Mouse (Mus musculus) hindbrain, embryonic 10.5 days (tissue): ENCODE data around the gene Sec24b. TPM values are rescaled to one million over a fixed set of nuclear protein-coding genes. Genes with fewer than 3 reads are reported as not detected.

Experiments
- DNase-seq: peaks from one replicate; pipeline ENCODE4 v3.0.0-alpha.2; 2017; ENCODE audit warnings: low spot score
- H3K27ac ChIP-seq: fragments of 300-500 bp; sonication (generic); 2 replicates; pipeline ENCODE4 v1.5.1; 2016; ENCODE audit warnings: mild to moderate bottlenecking, moderate library complexity
- H3K27me3 ChIP-seq: fragments of 300-500 bp; sonication (generic); 2 replicates; pipeline ENCODE4 v1.6.1; 2016; ENCODE audit warnings: mild to moderate bottlenecking; ENCODE audit not compliant: poor library complexity, insufficient read depth, severe bottlenecking
- H3K36me3 ChIP-seq: fragments of 300-500 bp; sonication (generic); 2 replicates; pipeline ENCODE4 v1.6.1; 2016; ENCODE audit warnings: mild to moderate bottlenecking, moderate library complexity
- H3K4me1 ChIP-seq: fragments of 300-500 bp; sonication (generic); replicated peaks from 2 replicates; pipeline ENCODE4 v1.6.1; 2016; ENCODE audit warnings: mild to moderate bottlenecking
- H3K4me3 ChIP-seq: fragments of 300-500 bp; sonication (generic); 2 replicates; pipeline ENCODE4 v1.5.1; 2016; ENCODE audit warnings: mild to moderate bottlenecking, moderate library complexity
- H3K9me3 ChIP-seq: fragments of 300-500 bp; sonication (generic); 2 replicates; pipeline ENCODE4 v1.6.1; 2016; ENCODE audit warnings: mild to moderate bottlenecking, moderate library complexity
- WGBS: fragments of 180-500 bp; shearing (Covaris S2); methylation state at CpG from one replicate; pipeline ENCODE4 v1.1.7; 2016; 5-methylcytosine and 5-hydroxymethylcytosine counted together
- polyA plus RNA-seq: library from polyadenylated mRNA; unstranded; fragments of >200 nt; fragmentation: Nextera tagmentation; extraction: Ambion mirVana; gene quantifications from 2 replicates; pipeline ENCODE4 v1.2.1, GENCODE M21; 2016

Sec24b gene
- polyA plus RNA-seq, 1 experiment from 2014 or later, result 38.3 TPM

- WGBS, result 89% methylated on average over 4 of the region's 4 CpGs
- H3K36me3 ChIP-seq, result peaks cover 92% of the 10 kb centered on the region
These were observed 76.0 kb downstream of the Sec24b start for GRCm38 (mm10) chr3:129985335-129985734.

DNA sequence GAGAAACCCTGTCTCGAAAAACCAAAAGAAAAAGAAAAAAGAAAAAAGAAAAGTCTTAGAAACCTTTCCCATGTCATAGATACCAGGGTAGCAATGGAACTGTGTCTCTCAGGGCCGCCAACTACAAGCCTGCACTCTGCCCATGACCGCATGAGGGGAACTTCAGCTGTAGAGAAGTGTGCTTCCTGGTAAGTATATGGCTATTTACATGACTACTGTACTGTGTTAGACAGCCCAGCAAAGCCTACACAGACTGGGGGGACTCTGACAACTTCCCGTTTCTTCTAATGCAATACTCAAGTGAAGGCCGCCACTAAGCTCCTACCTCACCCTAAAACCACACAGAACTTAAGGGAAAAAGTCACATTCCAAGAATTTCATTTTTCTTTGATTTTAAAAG, 76.6 kb downstream of the Sec24b start:
- Histone ChIP-seq H3K27ac (no peak overlapping the region), H3K9me3 (no peaks in the 10 kb centered on the region), H3K4me1 (no peaks in the 10 kb centered on the region), H3K27me3 (no peaks in the 10 kb centered on the region), H3K4me3 (no peak overlapping the region), H3K36me3 (peaks cover 86% of the 10 kb centered on the region)
- no peak for DNase-seq
- WGBS, result 94% methylated on average over 5 of the region's 5 CpGs

More at GRCm38 (mm10) chr3:129985335-129985734, 76.0 kb downstream of the Sec24b start:
- Histone ChIP-seq H3K4me3 (no peak overlapping the region), H3K9me3 (no peaks in the 10 kb centered on the region), H3K27me3 (no peaks in the 10 kb centered on the region), H3K4me1 (no peaks in the 10 kb centered on the region), H3K27ac (no peak overlapping the region)
- DNase-seq, result no peak

- H3K27me3 ChIP-seq, result no peaks in the 10 kb centered on the region
- H3K9me3 ChIP-seq, result no peaks in the 10 kb centered on the region
- WGBS, result 79% methylated on average over 5 of the region's 5 CpGs
- no peak for DNase-seq
- H3K4me1 ChIP-seq, result no peaks in the 10 kb centered on the region
- no peak overlapping the region for H3K27ac ChIP-seq
- no peak overlapping the region for H3K4me3 ChIP-seq
- H3K36me3 ChIP-seq, result peaks cover 61% of the 10 kb centered on the region
These were observed 79.1 kb downstream of the Sec24b start for GRCm38 (mm10) chr3:129982271-129982670.

DNA sequence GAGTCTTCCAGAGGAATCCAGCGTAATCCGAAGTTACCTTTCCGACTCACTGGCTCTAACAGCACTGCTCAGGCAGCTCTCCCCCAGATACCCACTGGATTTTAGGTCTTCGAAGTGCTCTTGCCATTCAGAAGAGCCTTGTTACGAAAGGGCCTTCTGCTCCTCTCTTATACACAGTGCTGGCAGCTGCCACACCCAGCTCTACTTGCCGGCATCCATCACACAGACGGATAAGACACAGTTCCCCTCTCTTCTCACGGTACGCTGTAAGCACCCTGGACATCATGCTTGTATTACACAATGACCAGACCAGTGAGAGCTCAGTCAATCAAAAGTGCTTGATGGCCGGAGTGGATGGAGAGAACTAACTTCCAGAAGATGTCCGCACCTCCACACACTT, 79.6 kb downstream of the Sec24b start:
- Histone ChIP-seq H3K4me3 (no peak overlapping the region), H3K9me3 (no peaks in the 10 kb centered on the region), H3K27ac (no peak overlapping the region), H3K36me3 (peaks cover 56% of the 10 kb centered on the region), H3K4me1 (no peaks in the 10 kb centered on the region), H3K27me3 (no peaks in the 10 kb centered on the region)
- no peak for DNase-seq
- 92% methylated on average over 11 of the region's 11 CpGs for WGBS

DNA sequence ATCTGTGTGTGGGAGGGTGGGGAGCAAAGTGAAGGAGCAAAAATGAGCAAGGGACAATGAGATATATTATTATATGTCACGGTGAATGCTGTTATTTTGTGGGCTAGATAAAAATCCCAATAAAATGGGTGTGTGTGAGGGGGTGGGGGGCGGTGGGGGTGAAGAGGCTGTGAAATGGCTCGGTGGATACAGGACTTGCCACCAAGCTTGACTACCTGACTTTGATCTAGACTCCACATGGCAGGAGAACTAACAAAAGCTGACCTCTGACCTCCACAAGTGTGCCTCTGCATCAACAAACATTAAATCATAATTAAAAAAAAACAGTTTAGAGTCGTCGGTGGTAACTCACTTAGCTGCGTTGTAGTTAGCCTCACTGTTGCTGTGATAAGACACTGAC, 81.8 kb downstream of the Sec24b start:
- WGBS, result 69% methylated on average over 6 of the region's 6 CpGs
- Histone ChIP-seq H3K27ac (no peak overlapping the region), H3K36me3 (peaks cover 34% of the 10 kb centered on the region), H3K9me3 (no peaks in the 10 kb centered on the region), H3K4me1 (no peaks in the 10 kb centered on the region), H3K4me3 (no peak overlapping the region), H3K27me3 (no peaks in the 10 kb centered on the region)
- no peak for DNase-seq

- no peak for DNase-seq
- no peaks in the 10 kb centered on the region for H3K27me3 ChIP-seq
- WGBS, result 89% methylated on average over 9 of the region's 9 CpGs
- H3K9me3 ChIP-seq, result no peaks in the 10 kb centered on the region
- H3K4me3 ChIP-seq, result no peak overlapping the region
- H3K36me3 ChIP-seq, result peaks cover 26% of the 10 kb centered on the region
- no peaks in the 10 kb centered on the region for H3K4me1 ChIP-seq
- no peak overlapping the region for H3K27ac ChIP-seq
These were observed 82.6 kb downstream of the Sec24b start for GRCm38 (mm10) chr3:129978716-129979115.

DNA sequence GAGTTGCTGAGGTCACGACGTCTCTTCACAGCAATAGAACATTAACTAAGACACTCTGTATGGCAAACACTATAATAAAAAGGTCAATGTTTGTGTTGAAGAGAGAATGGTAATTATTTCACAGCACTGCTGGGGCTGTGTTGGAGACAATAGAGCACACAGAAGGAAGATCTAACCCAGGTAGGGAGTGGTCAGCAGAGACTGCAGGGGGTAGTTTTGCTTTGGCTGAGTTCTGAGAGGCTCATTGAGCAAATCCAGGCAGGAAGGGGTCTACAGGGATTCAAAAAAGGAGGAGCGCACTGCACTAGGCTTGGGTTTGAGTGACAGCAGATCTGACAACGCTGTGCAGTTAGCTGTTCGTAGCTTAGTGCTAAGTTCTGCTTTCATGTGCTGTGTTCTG, 85.0 kb downstream of the Sec24b start:
- 84% methylated on average over 5 of the region's 5 CpGs for WGBS
- Histone ChIP-seq H3K36me3 (peaks cover 2% of the 10 kb centered on the region; the same call in 1 of the 2 replicates), H3K9me3 (no peaks in the 10 kb centered on the region), H3K4me3 (no peak overlapping the region), H3K27ac (no peak overlapping the region), H3K4me1 (no peaks in the 10 kb centered on the region), H3K27me3 (peaks cover 6% of the 10 kb centered on the region)
- DNase-seq, result no peak

DNA sequence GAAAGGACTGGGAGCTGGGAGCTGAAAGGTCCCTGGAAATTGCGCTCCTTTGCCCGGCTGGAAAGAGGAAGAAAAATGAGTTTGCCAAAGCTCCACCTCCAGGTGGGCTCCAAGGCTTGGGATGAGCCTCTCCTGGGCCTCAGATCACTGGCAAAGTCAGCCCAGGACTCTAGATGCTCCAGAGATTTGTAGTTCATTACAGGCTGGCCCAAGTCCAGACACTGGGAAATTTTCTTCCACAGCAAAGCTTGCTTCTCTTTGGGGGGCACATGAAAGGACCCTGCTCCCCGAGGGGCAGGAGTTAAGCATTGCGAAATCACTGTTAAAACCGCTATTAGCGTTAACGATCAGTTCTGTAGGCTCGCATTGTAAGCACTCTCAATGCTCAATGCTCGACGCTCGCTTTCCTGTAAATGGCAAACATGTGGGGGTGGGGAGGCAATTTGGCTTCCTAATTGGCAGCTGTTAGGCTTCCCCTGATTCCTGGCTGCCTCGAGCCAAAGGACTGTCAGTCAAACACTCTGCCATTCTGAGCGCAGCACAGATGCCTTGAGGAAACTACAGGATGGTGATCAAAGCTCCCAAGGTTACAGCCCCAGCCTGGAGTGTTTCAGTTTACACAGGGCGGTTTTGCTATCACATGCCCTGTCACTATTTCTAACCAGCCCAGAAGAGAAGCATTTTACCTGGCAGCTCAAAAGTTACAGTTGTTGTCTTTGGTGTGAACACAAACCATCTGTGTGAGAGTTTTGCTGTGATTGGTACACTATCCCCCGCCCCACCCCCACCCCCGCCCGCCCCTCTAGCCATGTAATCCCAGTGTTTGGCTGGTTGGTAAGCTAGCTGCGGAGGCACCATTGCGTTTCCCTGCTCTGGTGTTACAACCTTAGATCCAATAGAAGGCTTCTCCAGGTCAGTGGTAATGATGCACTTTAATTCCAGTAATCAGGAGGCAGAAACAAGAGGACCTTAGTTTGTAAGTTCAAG, 90.5 kb downstream of the Sec24b start:
- 21% methylated on average over 19 of the region's 19 CpGs for WGBS
- H3K27me3 ChIP-seq, result peaks cover 44% of the 10 kb centered on the region
- DNase-seq, result peak; percentile 39
- H3K36me3 ChIP-seq, result no peaks in the 10 kb centered on the region
- peak overlapping the region; percentile 45; the same call in 1 of the 2 replicates for H3K27ac ChIP-seq
- peaks cover 22% of the 10 kb centered on the region for H3K4me1 ChIP-seq
- no peaks in the 10 kb centered on the region for H3K9me3 ChIP-seq
- H3K4me3 ChIP-seq, result peak overlapping the region; percentile 76

- Histone ChIP-seq H3K27me3 (peaks cover 44% of the 10 kb centered on the region), H3K4me3 (peak within 1 kb of the TSS; percentile 76), H3K4me1 (peaks cover 22% of the 10 kb centered on the region), H3K27ac (peak within 1 kb of the TSS; percentile 67; the same call in 1 of the 2 replicates), H3K36me3 (no peaks in the 10 kb centered on the region), H3K9me3 (no peaks in the 10 kb centered on the region)
- peak; percentile 56 for DNase-seq
- under 1% methylated on average over 63 of the region's 63 CpGs for WGBS
These were observed 91.6 kb downstream of the Sec24b start, which contains the start of gene Mcub for GRCm38 (mm10) chr3:129969432-129970395. Mcub (minus strand) TSS chr3:129970206.

GRCm38 (mm10) chr3:129969031-129969430, 92.3 kb downstream of the Sec24b start:
- Histone ChIP-seq H3K4me3 (peak overlapping the region; percentile 76), H3K9me3 (no peaks in the 10 kb centered on the region), H3K27ac (no peak overlapping the region), H3K36me3 (no peaks in the 10 kb centered on the region), H3K4me1 (peaks cover 22% of the 10 kb centered on the region), H3K27me3 (peaks cover 44% of the 10 kb centered on the region)
- no peak for DNase-seq
- WGBS, result 32% methylated on average over 10 of the region's 10 CpGs

DNA sequence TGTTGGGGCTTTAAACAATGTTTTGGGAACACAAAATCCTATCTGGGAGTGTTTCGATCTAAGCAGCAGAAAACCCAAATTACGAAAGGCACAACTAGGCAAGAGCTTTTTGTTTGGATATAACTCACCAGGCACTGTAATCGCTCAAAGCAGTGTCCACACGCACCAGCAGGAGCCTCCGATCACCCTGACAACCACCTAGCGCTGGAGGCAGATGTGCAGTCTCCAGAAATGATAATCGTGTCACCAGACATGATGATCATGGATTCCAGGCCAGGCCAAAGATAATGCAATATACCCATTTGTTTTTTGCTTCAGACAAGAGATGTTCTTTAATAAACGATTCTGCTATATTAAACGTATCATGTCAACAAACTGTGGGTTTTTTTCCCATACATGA, 93.5 kb downstream of the Sec24b start:
- peaks cover 22% of the 10 kb centered on the region for H3K4me1 ChIP-seq
- H3K27me3 ChIP-seq, result peaks cover 44% of the 10 kb centered on the region
- no peak for DNase-seq
- H3K36me3 ChIP-seq, result no peaks in the 10 kb centered on the region
- no peaks in the 10 kb centered on the region for H3K9me3 ChIP-seq
- H3K27ac ChIP-seq, result no peak overlapping the region
- 85% methylated on average over 9 of the region's 9 CpGs for whole genome bisulfite sequencing
- no peak overlapping the region for H3K4me3 ChIP-seq

- DNase-seq, result no peak
- no peak overlapping the region for H3K4me3 ChIP-seq
- peaks cover 6% of the 10 kb centered on the region for H3K4me1 ChIP-seq
- no peaks in the 10 kb centered on the region for H3K9me3 ChIP-seq
- H3K27ac ChIP-seq, result no peak overlapping the region
- 92% methylated on average over 8 of the region's 8 CpGs for WGBS
- H3K27me3 ChIP-seq, result peaks cover 23% of the 10 kb centered on the region
- no peaks in the 10 kb centered on the region for H3K36me3 ChIP-seq
These were observed 96.7 kb downstream of the Sec24b start for GRCm38 (mm10) chr3:129964681-129965080.
